Mouse (Mus musculus) midbrain, postnatal 0 days (tissue): ENCODE results near the gene Tmem151a. TPM values are rescaled to one million over a fixed set of nuclear protein-coding genes. Genes with fewer than 3 reads are reported as not detected.

Experiments
- ATAC-seq: fragments of 200-750 bp; cut with Nextera tagmentation; 2 replicates; pipeline ENCODE4 v1.8.0; 2017; ENCODE audit warnings: moderate number of reproducible peaks, mild to moderate bottlenecking, moderate TSS enrichment, moderate library complexity; ENCODE audit not compliant: low FRiP score
- DNase-seq: peaks from one replicate; pipeline ENCODE4 v3.0.0-alpha.2; 2015; ENCODE audit warnings: low spot score
- H3K27ac ChIP-seq: fragments of 300-500 bp; sonication (generic); 2 replicates; pipeline ENCODE4 v1.5.1; 2014; ENCODE audit warnings: low read depth, mild to moderate bottlenecking, low read length, mixed read lengths
- H3K27me3 ChIP-seq: fragments of 300-500 bp; sonication (generic); 2 replicates; pipeline ENCODE4 v1.6.1; 2014; ENCODE audit warnings: low read length, control low read depth, mixed read lengths; ENCODE audit not compliant: insufficient read depth
- H3K36me3 ChIP-seq: fragments of 300-500 bp; sonication (generic); 2 replicates; pipeline ENCODE4 v1.6.1; 2014; ENCODE audit warnings: low read length, control low read depth, mixed read lengths; ENCODE audit not compliant: insufficient read depth
- H3K4me1 ChIP-seq: fragments of 300-500 bp; sonication (generic); 2 replicates; pipeline ENCODE4 v1.6.1; 2014; ENCODE audit warnings: mild to moderate bottlenecking, control low read depth, antibody characterized with exemption, low read length, mixed read lengths; ENCODE audit not compliant: insufficient read depth
- H3K4me2 ChIP-seq: fragments of 300-500 bp; sonication (generic); 2 replicates; pipeline ENCODE4 v1.6.1; 2014; ENCODE audit warnings: low read depth, mild to moderate bottlenecking, low read length, mixed read lengths; ENCODE audit not compliant: poor library complexity, severe bottlenecking
- H3K4me3 ChIP-seq: fragments of 300-500 bp; sonication (generic); 2 replicates; pipeline ENCODE4 v1.5.1; 2014; ENCODE audit warnings: low read depth, mild to moderate bottlenecking, low read length, moderate library complexity
- H3K9ac ChIP-seq: fragments of 300-500 bp; sonication (generic); replicated peaks from 2 replicates; pipeline ENCODE4 v1.6.1; 2014; ENCODE audit warnings: mild to moderate bottlenecking, low read length, moderate library complexity, mixed read lengths; ENCODE audit not compliant: poor library complexity, severe bottlenecking
- H3K9me3 ChIP-seq: fragments of 300-500 bp; sonication (generic); 2 replicates; pipeline ENCODE4 v1.6.1; 2016; ENCODE audit warnings: low read length, control low read depth
- CTCF ChIP-seq: IDR thresholded peaks from 2 replicates; pipeline ENCODE4 v1.5.1; 2016; ENCODE audit warnings: antibody characterized with exemption, mild to moderate bottlenecking
- WGBS: fragments of 180-500 bp; shearing (Covaris S2); extraction: QIAGEN DNeasy Blood & Tissue Kit; methylation state at CpG from one replicate; pipeline ENCODE4 v1.1.7; 2014; 5-methylcytosine and 5-hydroxymethylcytosine counted together
- polyA plus RNA-seq: library from polyadenylated mRNA; unstranded; fragments of >200 nt; fragmentation: Nextera tagmentation; extraction: Ambion mirVana; gene quantifications from 2 replicates; pipeline ENCODE4 v1.2.1, GENCODE M21; 2015
- total RNA-seq: library from RNA; depleted of rRNA; stranded (reverse); fragments of >200 nt; gene quantifications from 2 replicates; pipeline ENCODE4 v1.2.3, GENCODE M21; 2014; rRNA removed

Gene Tmem151a
- total RNA-seq (54.0 and 64.0 TPM in 2 replicates), polyA plus RNA-seq (64.2 and 72.0 TPM in 2 replicates)

- Histone ChIP-seq H3K9ac (peak within 1 kb of the TSS; percentile 91), H3K27ac (peak within 1 kb of the TSS; percentile 48; the same call in 1 of the 2 replicates), H3K4me1 (peaks cover 10% of the 10 kb centered on the region), H3K4me3 (peak within 1 kb of the TSS; percentile 77), H3K27me3 (peaks cover 25% of the 10 kb centered on the region), H3K4me2 (peak within 1 kb of the TSS; percentile 72), H3K9me3 (no peaks in the 10 kb centered on the region), H3K36me3 (peaks cover 21% of the 10 kb centered on the region)
- 1% methylated on average over 52 of the region's 69 CpGs for WGBS
- ATAC-seq, result no peak
- DNase-seq, result no peak
- TF ChIP-seq CTCF, result no peak
These were observed at the start of gene Tmem151a for GRCm38 (mm10) chr19:5085145-5085863. Gene Tmem151a, minus strand, starts transcription at chr19:5085531.

DNA sequence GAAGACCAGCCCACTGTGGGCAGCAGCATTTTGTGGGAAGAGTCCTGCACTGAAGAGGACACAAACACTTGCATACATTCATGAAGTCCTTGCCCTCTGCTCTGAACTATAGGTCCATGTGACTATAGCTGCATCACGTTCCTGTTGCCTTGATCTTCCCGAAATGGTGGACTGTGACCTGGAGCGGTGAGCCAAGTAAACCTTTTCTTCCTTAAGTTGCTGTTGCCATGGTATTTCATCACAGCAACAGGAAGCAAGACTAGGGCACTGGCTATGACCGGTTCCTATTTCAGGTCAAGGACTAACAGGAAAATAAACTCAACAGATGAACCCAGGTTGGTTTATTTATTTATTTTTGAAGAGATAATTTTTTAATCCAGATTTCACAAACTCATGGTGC is 45.9 kb upstream of the Tmem151a start:
- no peak for DNase-seq
- Histone ChIP-seq H3K9me3 (no peaks in the 10 kb centered on the region), H3K4me2 (no peak overlapping the region), H3K36me3 (peaks cover 27% of the 10 kb centered on the region), H3K4me1 (no peaks in the 10 kb centered on the region), H3K4me3 (no peak overlapping the region), H3K27me3 (no peaks in the 10 kb centered on the region), H3K9ac (no peak overlapping the region), H3K27ac (no peak overlapping the region)
- TF ChIP-seq CTCF, result no peak
- 80% methylated on average over 4 of the region's 4 CpGs for WGBS
- no peak for ATAC-seq

DNA sequence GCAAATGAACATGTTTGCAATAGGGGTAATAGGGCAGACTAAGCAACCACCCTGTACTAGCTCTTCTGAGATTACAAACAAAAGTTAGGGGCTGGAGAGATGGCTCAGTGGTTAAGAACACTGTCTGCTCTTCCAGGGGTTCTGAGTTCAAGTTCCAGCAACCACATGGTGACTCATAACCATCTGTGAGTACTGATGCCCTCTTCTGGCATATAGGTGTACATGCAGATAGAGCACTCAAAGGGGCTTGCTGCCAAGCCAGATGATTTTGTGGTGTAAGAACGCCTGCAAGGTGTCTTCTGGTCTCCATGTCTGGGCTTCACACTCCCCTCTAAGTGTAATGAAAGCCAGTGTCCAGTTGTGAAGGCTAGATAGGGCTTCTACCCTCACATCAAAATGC is 44.4 kb upstream of the Tmem151a start:
- H3K4me3 ChIP-seq, result no peak overlapping the region
- WGBS, result 50% methylated on average over 1 of the region's 1 CpGs
- no peaks in the 10 kb centered on the region for H3K27me3 ChIP-seq
- H3K9ac ChIP-seq, result no peak overlapping the region
- DNase-seq (peak; percentile 25), ATAC-seq (no peak)
- no peaks in the 10 kb centered on the region for H3K4me1 ChIP-seq
- no peak overlapping the region for H3K27ac ChIP-seq
- no peak overlapping the region for H3K4me2 ChIP-seq
- no peaks in the 10 kb centered on the region for H3K9me3 ChIP-seq
- TF ChIP-seq CTCF, result peak; percentile 67
- H3K36me3 ChIP-seq, result peaks cover 20% of the 10 kb centered on the region

DNA sequence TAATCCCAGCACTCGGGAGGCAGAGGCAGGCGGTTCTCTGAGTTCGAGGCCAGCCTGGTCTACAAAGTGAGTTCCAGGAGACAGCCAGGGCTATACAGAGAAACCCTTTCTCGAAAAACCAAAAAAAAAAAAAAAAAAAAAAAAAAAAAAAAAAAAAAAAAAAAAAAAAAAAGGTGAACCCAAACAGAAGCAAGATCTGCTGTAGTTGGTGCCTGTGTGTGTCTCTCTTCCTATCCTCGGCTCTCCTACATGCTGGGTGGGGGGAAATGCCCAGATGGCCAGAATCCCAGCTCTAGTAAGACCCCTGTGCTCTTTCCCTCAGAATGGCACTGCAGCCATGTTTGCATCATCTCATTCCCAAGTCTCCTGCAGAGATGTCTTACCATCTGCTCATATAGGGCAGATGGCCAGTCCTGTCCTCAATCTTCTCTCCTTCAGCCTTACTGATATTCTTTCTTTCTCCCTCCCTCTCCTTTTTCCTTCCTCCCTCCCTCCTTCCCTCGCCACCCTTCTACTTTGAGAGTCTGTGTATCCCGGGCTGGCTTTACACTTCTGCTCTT is 38.8 kb upstream of the Tmem151a start:
- Histone ChIP-seq H3K4me3 (no peak overlapping the region), H3K9me3 (no peaks in the 10 kb centered on the region), H3K36me3 (no peaks in the 10 kb centered on the region), H3K9ac (no peak overlapping the region), H3K27ac (no peak overlapping the region), H3K27me3 (no peaks in the 10 kb centered on the region), H3K4me2 (no peak overlapping the region), H3K4me1 (no peaks in the 10 kb centered on the region)
- 70% methylated on average over 7 of the region's 7 CpGs for WGBS
- DNase-seq (peak; percentile 79), ATAC-seq (no peak)
- TF ChIP-seq CTCF, result no peak

DNA sequence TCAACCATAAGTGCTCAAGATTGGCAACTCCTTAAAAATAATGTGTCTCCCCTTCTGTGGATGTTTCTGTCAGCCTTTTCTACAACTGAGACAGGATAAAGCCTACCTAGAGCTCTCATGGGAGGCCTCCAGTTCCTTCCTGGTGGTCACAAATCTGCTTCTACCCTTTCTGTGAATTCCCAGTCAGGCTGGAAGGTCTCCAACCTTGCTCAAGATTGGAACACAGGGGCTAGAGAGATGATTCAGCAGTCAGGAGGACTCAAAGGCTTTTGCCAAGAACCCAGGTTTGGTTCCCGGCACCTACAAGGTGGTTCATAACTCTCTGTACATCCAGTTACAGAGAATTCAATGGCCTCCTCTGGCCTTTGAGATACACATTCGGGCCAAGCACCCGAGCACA is 37.9 kb upstream of the Tmem151a start:
- Histone ChIP-seq H3K9me3 (no peaks in the 10 kb centered on the region), H3K36me3 (no peaks in the 10 kb centered on the region), H3K9ac (no peak overlapping the region), H3K27ac (no peak overlapping the region), H3K4me1 (no peaks in the 10 kb centered on the region), H3K4me3 (no peak overlapping the region), H3K4me2 (no peak overlapping the region), H3K27me3 (no peaks in the 10 kb centered on the region)
- WGBS, result 79% methylated on average over 3 of the region's 3 CpGs
- TF ChIP-seq CTCF, result no peak
- DNase-seq, result no peak
- no peak for ATAC-seq

GRCm38 (mm10) chr19:5122492-5122891 is 37.2 kb upstream of the Tmem151a start:
- no peak overlapping the region for H3K27ac ChIP-seq
- no peak for ATAC-seq
- no peak overlapping the region for H3K9ac ChIP-seq
- no peaks in the 10 kb centered on the region for H3K9me3 ChIP-seq
- H3K4me1 ChIP-seq, result no peaks in the 10 kb centered on the region
- no peak overlapping the region for H3K4me2 ChIP-seq
- TF ChIP-seq CTCF, result no peak
- 80% methylated on average over 10 of the region's 10 CpGs for WGBS
- H3K27me3 ChIP-seq, result no peaks in the 10 kb centered on the region
- no peaks in the 10 kb centered on the region for H3K36me3 ChIP-seq
- DNase-seq, result no peak
- no peak overlapping the region for H3K4me3 ChIP-seq
